7 mouse cellular contexts compared by ENCODE assay signal in genomic region chr15:81008689-81009123, GRCm38 (mm10). TPM values are rescaled to one million over a fixed set of nuclear protein-coding genes. Genes with fewer than 3 reads are reported as not detected.
DNase-seq lines count a peak whose midpoint lies in the region; TF ChIP-seq lines count a peak whose summit lies in the region.

No protein-coding gene starts in this region.

- H3K36me3 ChIP-seq in ES-Bruce4 (ENCODE audit: control insufficient read depth, insufficient read depth, low read length, poor library complexity, severe bottlenecking) = no peaks in the 10 kb centered on the region

- no peak for TF ChIP-seq POLR2A in ES-Bruce4 (IDR thresholded peaks at IDR 0.05; ENCODE audit: insufficient read depth, low read length)
- TF ChIP-seq POLR2A in bone marrow macrophage, adult 2 months (IDR thresholded peaks at IDR 0.05; ENCODE audit: borderline replicate concordance, low read depth, low read length) = no peak

- intact Hi-C loops in left cerebral cortex, adult 2 months (cut with DNase I) = no loop called here

- no peaks in the 10 kb centered on the region for H3K9me3 ChIP-seq in ES-Bruce4 (replicated peaks; ENCODE audit: control insufficient read depth, insufficient read depth, low read length, poor library complexity, severe bottlenecking)

- peak overlapping the region; percentile 50 for H3K27ac ChIP-seq in left cerebral cortex, adult 2 months
- H3K27ac ChIP-seq in ES-Bruce4 (ENCODE audit: insufficient read depth, low read length) = no peak overlapping the region
- no peak overlapping the region for H3K27ac ChIP-seq in bone marrow macrophage, adult 2 months (ENCODE audit: insufficient read depth, low read depth, low read length)

- no peak for DNase-seq in left cerebral cortex, adult 2 months (ENCODE audit: extremely low spot score in 1 of 2, low spot score in 2 of 2)
- no peak for DNase-seq in left cerebral cortex, adult 11 months (ENCODE audit: low spot score)
- DNase-seq in lung, postnatal 36 days = peak; percentile 49
- no peak for DNase-seq in urinary bladder, postnatal 25 days (ENCODE audit: low spot score)
- no peak for DNase-seq in adrenal gland, adult 2 months

- no peak for TF ChIP-seq EP300 in ES-Bruce4 (IDR thresholded peaks at IDR 0.05; ENCODE audit: insufficient read depth, low read depth, low read length)

- no peaks in the 10 kb centered on the region for H3K27me3 ChIP-seq in ES-Bruce4 (ENCODE audit: control insufficient read depth, insufficient read depth, low read length, poor library complexity, severe bottlenecking)

- no peaks in the 10 kb centered on the region for H3K4me1 ChIP-seq in ES-Bruce4 (ENCODE audit: control insufficient read depth, insufficient read depth, low read length)
- H3K4me1 ChIP-seq in bone marrow macrophage, adult 2 months (ENCODE audit: control insufficient read depth, insufficient read depth, low read length) = no peaks in the 10 kb centered on the region

- TF ChIP-seq CTCF in left cerebral cortex, adult 2 months (IDR thresholded peaks at IDR 0.05) = peak; percentile 61
- TF ChIP-seq CTCF in ES-Bruce4 (IDR thresholded peaks at IDR 0.05; ENCODE audit: low read depth, low read length) = peak; percentile 74
- peak; percentile 58 for TF ChIP-seq CTCF in bone marrow macrophage, adult 2 months (IDR thresholded peaks at IDR 0.05; ENCODE audit: low read depth, low read length)

- H3K9ac ChIP-seq in ES-Bruce4 (ENCODE audit: low read depth, poor library complexity, severe bottlenecking) = no peak overlapping the region

- H3K4me3 ChIP-seq in left cerebral cortex, adult 2 months = no peak overlapping the region
- no peak overlapping the region for H3K4me3 ChIP-seq in ES-Bruce4 (ENCODE audit: low read depth, low read length)
- H3K4me3 ChIP-seq in bone marrow macrophage, adult 2 months (ENCODE audit: insufficient read depth, low read length) = no peak overlapping the region

RNA-seq across cellular contexts. Expression of gene Sgsm3, which starts 31.1 kb away (rescaled TPM):
- 100 to 1,000 TPM in 1 of 2 experiments, 10 to 100 TPM in 1; 93.0 to 112 TPM for total RNA-seq in left cerebral cortex, adult 2 months (2021)
- polyA plus RNA-seq in ES-Bruce4 (2011; ENCODE audit: insufficient read depth, insufficient read length, low read depth, missing spikeins) = 18.0 and 21.4 TPM in 2 replicates
- 9.8 and 13.2 TPM in 2 replicates for polyA plus RNA-seq in bone marrow macrophage, adult 2 months (2012; ENCODE audit: insufficient read depth, insufficient read length, missing spikeins)
- 10 to 100 TPM; 18.9 to 24.2 TPM for total RNA-seq in adrenal gland, adult 2 months (2021)
- polyA plus RNA-seq in adrenal gland, adult 2 months (2012; rRNA removed) = 17.6 and 27.3 TPM in 2 replicates
